Mouse (Mus musculus): ENCODE results near the gene Sfmbt2. TPM values are rescaled to one million over a fixed set of nuclear protein-coding genes. Genes with fewer than 3 reads are reported as not detected.

Sfmbt2 gene
- polyA plus RNA-seq, 1 experiment = 0.19 TPM

- H3ac ChIP-seq (ENCODE audit: control insufficient read depth, insufficient read length) = no peak overlapping the region
- H3K79me2 ChIP-seq (ENCODE audit: control insufficient read depth, insufficient read depth) = no peaks in the 10 kb centered on the region
- H3K36me3 ChIP-seq (ENCODE audit: control insufficient read depth, insufficient read depth) = no peaks in the 10 kb centered on the region
- H3K4me3 ChIP-seq = peak overlapping the region; percentile 19
- H3K27me3 ChIP-seq (ENCODE audit: control insufficient read depth, insufficient read depth, insufficient read length) = peaks cover 16% of the 10 kb centered on the region
- TF ChIP-seq REST (IDR thresholded peaks at IDR 0.05; ENCODE audit: insufficient read depth, insufficient read length) (no peak), TCF12 (IDR thresholded peaks at IDR 0.05; ENCODE audit: insufficient read depth, poor library complexity, severe bottlenecking) (no peak), TCF3 (IDR thresholded peaks at IDR 0.05; ENCODE audit: insufficient read length, low read depth) (no peak), USF1 (IDR thresholded peaks at IDR 0.05; ENCODE audit: low read depth) (no peak), MAX (IDR thresholded peaks at IDR 0.05; ENCODE audit: low read depth) (no peak), SRF (IDR thresholded peaks at IDR 0.05; ENCODE audit: control insufficient read depth, insufficient read length, low read depth) (no peak), MYOD1 (IDR thresholded peaks at IDR 0.05; ENCODE audit: control insufficient read depth in 1 of 3, insufficient read length in 2 of 3, low read depth in 2 of 3) (no peak), POLR2AphosphoS2 (IDR thresholded peaks at IDR 0.05; ENCODE audit: insufficient read length, low read depth) (no peak), POLR2A (IDR thresholded peaks at IDR 0.05; ENCODE audit: insufficient read length, low read depth) (no peak), MYOG (IDR thresholded peaks at IDR 0.05; ENCODE audit: control insufficient read depth in 1 of 3, insufficient read depth in 1 of 3, insufficient read length in 2 of 3, low read depth in 2 of 3) (no peak), E2F4 (IDR thresholded peaks at IDR 0.05; ENCODE audit: insufficient read depth) (no peak), CEBPB (IDR thresholded peaks at IDR 0.05; ENCODE audit: insufficient read depth, poor library complexity, severe bottlenecking) (no peak)
- peak overlapping the region; percentile 75 for H3K4me2 ChIP-seq (ENCODE audit: low read depth)
Observed at GRCm38 (mm10) chr2:10373508-10374206, 3.3 kb downstream of the Sfmbt2 start.

GRCm38 (mm10) chr2:10374207-10375023 is 4.1 kb downstream of the Sfmbt2 start:
- H3K79me2 ChIP-seq (ENCODE audit: control insufficient read depth, insufficient read depth) = no peaks in the 10 kb centered on the region
- no peak for TF ChIP-seq MYOG (IDR thresholded peaks at IDR 0.05; ENCODE audit: control insufficient read depth in 1 of 3, insufficient read depth in 1 of 3, insufficient read length in 2 of 3, low read depth in 2 of 3)
- no peak for TF ChIP-seq USF1 (IDR thresholded peaks at IDR 0.05; ENCODE audit: low read depth)
- no peak for TF ChIP-seq SRF (IDR thresholded peaks at IDR 0.05; ENCODE audit: control insufficient read depth, insufficient read length, low read depth)
- TF ChIP-seq CEBPB (IDR thresholded peaks at IDR 0.05; ENCODE audit: insufficient read depth, poor library complexity, severe bottlenecking) = no peak
- no peak for TF ChIP-seq E2F4 (IDR thresholded peaks at IDR 0.05; ENCODE audit: insufficient read depth)
- TF ChIP-seq MYOD1 (IDR thresholded peaks at IDR 0.05; ENCODE audit: control insufficient read depth in 1 of 3, insufficient read length in 2 of 3, low read depth in 2 of 3) = no peak
- TF ChIP-seq POLR2A (IDR thresholded peaks at IDR 0.05; ENCODE audit: insufficient read length, low read depth) = no peak
- no peak for TF ChIP-seq MAX (IDR thresholded peaks at IDR 0.05; ENCODE audit: low read depth)
- no peak for TF ChIP-seq TCF3 (IDR thresholded peaks at IDR 0.05; ENCODE audit: insufficient read length, low read depth)
- TF ChIP-seq POLR2AphosphoS2 (IDR thresholded peaks at IDR 0.05; ENCODE audit: insufficient read length, low read depth) = no peak
- TF ChIP-seq REST (IDR thresholded peaks at IDR 0.05; ENCODE audit: insufficient read depth, insufficient read length) = no peak
- TF ChIP-seq TCF12 (IDR thresholded peaks at IDR 0.05; ENCODE audit: insufficient read depth, poor library complexity, severe bottlenecking) = no peak
- peak overlapping the region; percentile 75 for H3K4me2 ChIP-seq (ENCODE audit: low read depth)
- H3K27me3 ChIP-seq (ENCODE audit: control insufficient read depth, insufficient read depth, insufficient read length) = peaks cover 16% of the 10 kb centered on the region
- no peaks in the 10 kb centered on the region for H3K36me3 ChIP-seq (ENCODE audit: control insufficient read depth, insufficient read depth)
- H3ac ChIP-seq (ENCODE audit: control insufficient read depth, insufficient read length) = no peak overlapping the region
- peak overlapping the region; percentile 19 for H3K4me3 ChIP-seq

DNA sequence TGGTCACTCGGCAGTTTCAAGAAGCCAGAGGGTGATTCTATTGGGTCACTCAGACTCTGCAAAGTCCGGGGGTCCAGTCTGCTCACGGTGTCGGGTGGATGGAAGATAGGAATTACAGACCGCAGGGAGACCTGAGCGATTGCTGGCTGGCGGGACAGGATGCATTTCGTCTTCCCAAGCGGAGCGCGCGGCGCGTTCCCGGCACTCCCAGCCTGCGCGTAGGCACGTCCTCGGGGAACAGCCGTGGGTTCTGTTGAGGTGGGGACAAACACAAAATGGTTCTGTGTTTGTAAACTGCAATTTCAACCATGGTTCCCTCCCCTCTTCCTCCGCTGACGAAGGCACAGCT is 4.7 kb downstream of the Sfmbt2 start:
- Histone ChIP-seq H3K36me3 (ENCODE audit: control insufficient read depth, insufficient read depth) (no peaks in the 10 kb centered on the region), H3K79me2 (ENCODE audit: control insufficient read depth, insufficient read depth) (no peaks in the 10 kb centered on the region), H3K4me2 (ENCODE audit: low read depth) (no peak overlapping the region), H3ac (ENCODE audit: control insufficient read depth, insufficient read length) (no peak overlapping the region), H3K27me3 (ENCODE audit: control insufficient read depth, insufficient read depth, insufficient read length) (peaks cover 16% of the 10 kb centered on the region), H3K4me3 (peak overlapping the region; percentile 19)
- TF ChIP-seq REST (IDR thresholded peaks at IDR 0.05; ENCODE audit: insufficient read depth, insufficient read length) (no peak), SRF (IDR thresholded peaks at IDR 0.05; ENCODE audit: control insufficient read depth, insufficient read length, low read depth) (no peak), USF1 (IDR thresholded peaks at IDR 0.05; ENCODE audit: low read depth) (no peak), CEBPB (IDR thresholded peaks at IDR 0.05; ENCODE audit: insufficient read depth, poor library complexity, severe bottlenecking) (no peak), POLR2AphosphoS2 (IDR thresholded peaks at IDR 0.05; ENCODE audit: insufficient read length, low read depth) (no peak), TCF3 (IDR thresholded peaks at IDR 0.05; ENCODE audit: insufficient read length, low read depth) (no peak), MAX (IDR thresholded peaks at IDR 0.05; ENCODE audit: low read depth) (no peak), MYOG (IDR thresholded peaks at IDR 0.05; ENCODE audit: control insufficient read depth in 1 of 3, insufficient read depth in 1 of 3, insufficient read length in 2 of 3, low read depth in 2 of 3) (no peak), POLR2A (IDR thresholded peaks at IDR 0.05; ENCODE audit: insufficient read length, low read depth) (no peak), TCF12 (IDR thresholded peaks at IDR 0.05; ENCODE audit: insufficient read depth, poor library complexity, severe bottlenecking) (no peak), MYOD1 (IDR thresholded peaks at IDR 0.05; ENCODE audit: control insufficient read depth in 1 of 3, insufficient read length in 2 of 3, low read depth in 2 of 3) (no peak), E2F4 (IDR thresholded peaks at IDR 0.05; ENCODE audit: insufficient read depth) (no peak)

GRCm38 (mm10) chr2:10389988-10390387 is 19.7 kb downstream of the Sfmbt2 start:
- no peak overlapping the region for H3ac ChIP-seq (ENCODE audit: control insufficient read depth, insufficient read length)

More at GRCm38 (mm10) chr2:10389988-10390387, 19.7 kb downstream of the Sfmbt2 start:
- no peak for TF ChIP-seq POLR2AphosphoS2 (IDR thresholded peaks at IDR 0.05; ENCODE audit: insufficient read length, low read depth)
- no peak for TF ChIP-seq MYOD1 (IDR thresholded peaks at IDR 0.05; ENCODE audit: control insufficient read depth in 1 of 3, insufficient read length in 2 of 3, low read depth in 2 of 3)
- no peak for TF ChIP-seq CEBPB (IDR thresholded peaks at IDR 0.05; ENCODE audit: insufficient read depth, poor library complexity, severe bottlenecking)
- TF ChIP-seq TCF12 (IDR thresholded peaks at IDR 0.05; ENCODE audit: insufficient read depth, poor library complexity, severe bottlenecking) = no peak
- no peak for TF ChIP-seq SRF (IDR thresholded peaks at IDR 0.05; ENCODE audit: control insufficient read depth, insufficient read length, low read depth)
- TF ChIP-seq USF1 (IDR thresholded peaks at IDR 0.05; ENCODE audit: low read depth) = no peak
- no peak for TF ChIP-seq MAX (IDR thresholded peaks at IDR 0.05; ENCODE audit: low read depth)
- TF ChIP-seq TCF3 (IDR thresholded peaks at IDR 0.05; ENCODE audit: insufficient read length, low read depth) = no peak
- no peak for TF ChIP-seq MYOG (IDR thresholded peaks at IDR 0.05; ENCODE audit: control insufficient read depth in 1 of 3, insufficient read depth in 1 of 3, insufficient read length in 2 of 3, low read depth in 2 of 3)
- TF ChIP-seq REST (IDR thresholded peaks at IDR 0.05; ENCODE audit: insufficient read depth, insufficient read length) = no peak
- TF ChIP-seq E2F4 (IDR thresholded peaks at IDR 0.05; ENCODE audit: insufficient read depth) = no peak
- no peak for TF ChIP-seq POLR2A (IDR thresholded peaks at IDR 0.05; ENCODE audit: insufficient read length, low read depth)
- H3K27me3 ChIP-seq (ENCODE audit: control insufficient read depth, insufficient read depth, insufficient read length) = no peaks in the 10 kb centered on the region
- H3K4me2 ChIP-seq (ENCODE audit: low read depth) = no peak overlapping the region
- no peaks in the 10 kb centered on the region for H3K79me2 ChIP-seq (ENCODE audit: control insufficient read depth, insufficient read depth)
- no peak overlapping the region for H3K4me3 ChIP-seq
- no peaks in the 10 kb centered on the region for H3K36me3 ChIP-seq (ENCODE audit: control insufficient read depth, insufficient read depth)

All from myocyte (in vitro differentiated cells).